Mouse (Mus musculus): ENCODE results near the gene Fkbp8.
"Not testable (repeated sequence)": the region's sequence is repeated elsewhere in the genome, so short reads cannot be mapped to it uniquely, and the experiment has no call there.

Gene Fkbp8

GRCm38 (mm10) chr8:70502540-70502939 is 25.0 kb upstream of the Fkbp8 start:
- DNase-seq: no peak

- DNase-seq: peak; percentile 78
These were observed 24.3 kb upstream of the Fkbp8 start for GRCm38 (mm10) chr8:70503062-70503750.

- DNase-seq: peak; percentile 54
These were observed 23.2 kb upstream of the Fkbp8 start for GRCm38 (mm10) chr8:70504291-70504716.

GRCm38 (mm10) chr8:70504851-70505250 is 22.7 kb upstream of the Fkbp8 start:
- DNase-seq: peak; percentile 76

- no peak for DNase-seq
These were observed 21.7 kb upstream of the Fkbp8 start for GRCm38 (mm10) chr8:70505698-70506327.

GRCm38 (mm10) chr8:70506328-70507026 is 21.0 kb upstream of the Fkbp8 start, which contains the start of gene Rex1bd:
Rex1bd (minus strand) TSS chr8:70506752.
- DNase-seq: peak; percentile 98

- no peak for DNase-seq
These were observed 20.5 kb upstream of the Fkbp8 start for GRCm38 (mm10) chr8:70507027-70507393.

- no peak for DNase-seq
These were observed 18.1 kb upstream of the Fkbp8 start for GRCm38 (mm10) chr8:70509281-70509952.

- DNase-seq: peak; percentile 97
These were observed 17.2 kb upstream of the Fkbp8 start, which contains the start of gene Uba52 for GRCm38 (mm10) chr8:70510228-70510915. Uba52 (minus strand) TSS chr8:70510801.

GRCm38 (mm10) chr8:70511174-70511573 is 16.4 kb upstream of the Fkbp8 start:
- not testable (repeated sequence) for DNase-seq

- no peak for DNase-seq
These were observed 15.8 kb upstream of the Fkbp8 start for GRCm38 (mm10) chr8:70511770-70512169.

GRCm38 (mm10) chr8:70512253-70512903 is 15.1 kb upstream of the Fkbp8 start:
- no peak for DNase-seq

- no peak for DNase-seq
These were observed 14.1 kb upstream of the Fkbp8 start for GRCm38 (mm10) chr8:70513441-70513840.

- DNase-seq: no peak
These were observed 9.4 kb upstream of the Fkbp8 start for GRCm38 (mm10) chr8:70517940-70518643.

GRCm38 (mm10) chr8:70519043-70519442 is 8.5 kb upstream of the Fkbp8 start:
- DNase-seq: no peak

- no peak for DNase-seq
These were observed 7.9 kb upstream of the Fkbp8 start for GRCm38 (mm10) chr8:70519606-70520005.

GRCm38 (mm10) chr8:70522592-70523403 is 4.7 kb upstream of the Fkbp8 start:
- DNase-seq: peak; percentile 95

- DNase-seq: no peak
These were observed 413 bp upstream of the Fkbp8 start for GRCm38 (mm10) chr8:70527111-70527511.

GRCm38 (mm10) chr8:70528182-70528797 is 766 bp downstream of the Fkbp8 start:
- no peak for DNase-seq

GRCm38 (mm10) chr8:70529299-70529698 is 1.8 kb downstream of the Fkbp8 start:
- no peak for DNase-seq

Data from kidney, adult 18-20 months (tissue).